Mouse (Mus musculus) adrenal gland, adult 18-20 months (tissue): ENCODE results near the gene Scp2. TPM values are rescaled to one million over a fixed set of nuclear protein-coding genes. Genes with fewer than 3 reads are reported as not detected.

ENCODE experiments used
- DNase-seq, 2 experiments: peaks; one replicate each; pipeline ENCODE4 v3.0.0; 2021 to 2022; ENCODE audit warnings: low spot score in 2 of 2
- total RNA-seq, 2 experiments: library from RNA; stranded (reverse); gene quantifications; 1 replicate in 1 of 2; 2 replicates in 1 of 2; pipeline ENCODE4 v1.2.3; 2021

The Scp2 gene
- total RNA-seq, 2 experiments from 2014 or later = 336 to 431 TPM

DNA sequence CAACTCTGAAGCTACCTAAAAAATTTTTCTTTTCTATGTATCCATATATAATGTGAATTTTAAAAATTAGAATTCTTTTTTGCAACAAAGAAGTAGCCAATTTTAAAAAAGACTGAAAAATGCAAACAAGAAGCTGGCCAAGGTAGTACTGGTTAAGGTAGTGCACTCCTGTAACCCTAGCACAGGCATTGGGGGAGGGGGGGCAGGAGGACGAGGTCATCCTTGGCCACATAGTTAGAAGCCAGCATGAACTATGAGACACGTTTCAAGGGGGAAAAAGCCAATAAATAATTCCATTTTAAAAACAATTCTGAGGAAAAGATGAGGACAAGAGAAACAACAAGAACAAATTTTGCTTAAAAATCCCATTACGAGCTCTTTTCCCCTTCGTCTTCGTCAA is 82.3 kb downstream of the Scp2 start:
- DNase-seq = no peak

DNA sequence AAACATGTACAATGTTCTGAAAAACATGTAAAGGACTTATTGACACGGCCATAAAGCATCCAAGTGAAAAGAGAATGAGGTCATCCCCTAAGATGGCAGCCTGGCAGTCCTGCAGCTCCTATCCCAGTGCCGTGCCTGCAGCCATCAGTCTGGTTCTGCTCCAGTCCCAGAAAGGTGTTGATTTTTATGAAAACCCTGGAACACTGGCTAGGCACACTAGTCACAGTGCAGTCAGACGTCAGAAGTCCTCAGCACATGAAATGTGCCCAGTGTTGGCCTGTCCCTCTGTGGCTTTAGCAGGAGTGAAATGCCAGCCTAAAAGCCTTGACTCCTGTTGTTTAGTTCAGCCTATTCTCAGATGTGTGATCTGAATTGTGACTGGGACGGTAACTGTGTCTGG is 84.0 kb downstream of the Scp2 start:
- DNase-seq = no peak

DNA sequence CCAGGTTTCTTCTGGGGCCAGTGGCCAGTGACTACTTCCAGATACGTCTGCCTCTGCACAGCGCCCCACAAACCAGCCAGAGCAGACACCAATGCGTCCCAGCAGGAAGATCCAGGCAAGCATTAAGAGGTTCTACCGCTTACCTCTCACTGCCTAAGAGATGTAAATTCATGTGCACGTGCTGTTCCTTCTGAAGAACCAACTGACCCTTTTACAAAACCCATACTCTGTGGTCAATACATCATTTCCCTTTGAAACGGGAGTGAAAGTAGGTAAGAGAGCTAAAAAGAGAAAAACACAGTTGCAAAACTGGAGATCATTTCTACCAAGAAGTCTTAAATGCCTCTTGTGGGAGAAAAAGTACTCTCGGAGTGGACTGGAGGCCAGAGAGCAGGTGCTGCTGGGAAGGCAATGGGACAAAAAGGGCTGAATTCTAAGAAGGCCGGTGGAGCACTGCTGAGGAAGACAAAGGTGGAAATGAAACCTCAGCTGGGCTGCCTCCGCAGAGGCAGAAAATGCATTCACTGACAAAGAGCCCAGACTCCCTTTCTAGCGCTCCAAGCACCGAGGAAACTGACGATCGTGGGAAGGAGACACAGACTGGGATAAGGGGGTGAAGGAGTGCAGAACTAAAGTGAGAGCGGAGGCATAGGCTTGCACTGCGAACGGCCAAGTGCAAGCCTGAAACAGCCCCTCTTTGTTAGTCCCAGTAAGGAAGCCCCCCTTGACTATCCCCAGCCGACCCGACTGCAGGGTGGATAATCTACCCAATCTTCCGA is 85.0 kb downstream of the Scp2 start:
- no peak for DNase-seq

DNA sequence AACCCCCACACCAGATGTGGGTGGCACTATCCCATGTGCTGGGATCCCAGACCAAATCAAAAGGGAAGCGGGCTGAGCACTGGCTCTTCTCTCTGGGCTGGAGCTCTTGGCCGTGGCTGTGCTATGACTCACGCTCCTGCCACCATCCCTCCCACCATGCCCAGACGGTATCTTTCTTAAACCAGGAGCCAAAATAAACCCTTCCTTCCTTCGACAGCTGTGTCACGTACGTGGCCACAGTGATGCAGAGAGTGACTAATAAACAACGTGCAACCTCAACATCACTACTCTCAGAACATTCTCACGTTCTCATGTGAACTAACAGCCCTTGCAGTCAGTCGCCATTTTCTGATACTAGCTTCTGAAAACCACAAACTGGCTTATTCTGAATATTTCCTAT is 86.6 kb downstream of the Scp2 start:
- peak in 1 of 2 experiments; percentile 25 for DNase-seq

DNA sequence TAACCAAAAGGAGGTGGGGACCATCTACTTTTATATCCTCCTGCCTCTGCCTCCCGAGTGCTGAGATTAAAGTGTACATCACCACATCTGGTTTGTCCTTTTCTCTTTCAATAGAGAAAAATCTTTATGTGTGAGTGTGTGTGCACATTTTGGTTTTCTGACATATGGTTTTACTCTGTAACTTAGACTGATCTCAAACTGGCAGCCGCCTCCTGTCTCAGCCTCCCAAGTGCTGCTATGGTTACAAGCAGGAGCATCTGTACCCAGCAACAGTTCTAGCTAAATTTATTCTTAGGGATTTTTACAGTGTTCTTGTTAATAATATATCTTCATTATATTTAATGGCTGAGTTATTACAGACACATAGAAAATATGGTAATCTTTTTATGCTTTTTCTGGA is 87.6 kb downstream of the Scp2 start:
- DNase-seq = no peak

DNA sequence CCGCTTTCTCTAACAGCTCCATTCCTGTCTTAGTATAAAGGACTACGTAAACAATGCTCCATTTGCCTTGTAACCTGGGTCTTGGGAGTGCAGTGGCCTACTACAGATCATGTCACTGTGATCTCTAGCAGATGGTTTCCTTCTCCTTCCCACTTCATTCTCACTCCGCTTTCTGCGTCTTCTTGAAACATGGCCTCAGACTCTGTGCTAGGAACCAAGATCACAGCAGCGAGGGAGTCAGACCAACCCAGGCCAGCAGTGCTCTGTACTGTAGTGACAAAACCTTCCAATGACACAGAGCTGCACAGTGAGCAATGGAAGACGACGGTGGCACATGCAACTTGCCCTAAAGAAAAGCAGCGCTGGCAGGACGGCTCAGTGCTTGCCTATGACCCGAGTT is 88.9 kb downstream of the Scp2 start:
- no peak for DNase-seq

DNA sequence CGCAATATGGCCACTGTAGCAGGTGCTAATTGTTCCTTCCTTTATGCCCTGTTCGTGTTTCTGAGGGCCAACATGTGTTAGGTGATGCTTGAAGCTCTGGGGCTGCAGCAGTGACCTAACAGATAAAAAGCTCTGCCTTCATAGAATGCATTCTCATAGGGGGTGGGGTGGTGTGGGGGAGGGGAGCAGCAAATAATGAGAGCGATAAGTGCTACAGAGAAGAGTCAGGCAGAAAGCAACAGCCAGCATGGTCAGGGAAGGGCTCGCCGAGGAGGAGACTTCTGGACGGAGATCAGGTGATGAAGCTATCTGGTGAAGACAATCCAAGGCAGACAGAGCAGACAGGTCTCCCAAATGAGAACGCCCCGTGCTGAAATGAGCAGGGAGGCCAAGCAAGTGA is 92.1 kb downstream of the Scp2 start:
- no peak for DNase-seq

DNA sequence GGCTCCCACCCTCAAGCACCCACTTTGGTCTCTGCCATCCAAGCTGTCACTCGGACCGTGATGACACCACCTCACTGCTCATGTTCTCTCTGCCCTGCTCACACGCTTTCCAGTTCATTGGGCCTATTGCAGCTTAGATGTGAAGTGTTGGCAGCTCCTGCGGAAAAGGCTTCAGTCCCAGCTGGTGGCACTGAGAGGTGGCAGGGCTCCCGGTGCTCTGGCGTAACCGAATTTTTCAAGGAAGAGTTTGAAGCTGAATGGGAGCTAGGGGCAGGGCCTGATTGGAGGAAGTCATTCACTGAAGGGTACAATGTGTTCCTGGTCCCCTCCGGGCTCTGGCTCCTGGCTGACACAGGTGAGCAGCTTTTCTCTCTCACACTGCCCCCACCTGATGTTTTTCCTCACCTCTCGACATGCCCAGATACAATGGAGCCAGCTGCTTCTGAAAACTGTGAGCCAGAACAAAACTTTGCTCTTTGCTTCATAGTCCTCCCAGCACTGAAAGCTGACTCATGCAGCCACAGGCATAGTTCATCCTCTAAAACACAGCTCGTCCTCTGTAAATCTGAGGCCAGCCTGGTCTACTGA is 93.0 kb downstream of the Scp2 start:
- no peak for DNase-seq

DNA sequence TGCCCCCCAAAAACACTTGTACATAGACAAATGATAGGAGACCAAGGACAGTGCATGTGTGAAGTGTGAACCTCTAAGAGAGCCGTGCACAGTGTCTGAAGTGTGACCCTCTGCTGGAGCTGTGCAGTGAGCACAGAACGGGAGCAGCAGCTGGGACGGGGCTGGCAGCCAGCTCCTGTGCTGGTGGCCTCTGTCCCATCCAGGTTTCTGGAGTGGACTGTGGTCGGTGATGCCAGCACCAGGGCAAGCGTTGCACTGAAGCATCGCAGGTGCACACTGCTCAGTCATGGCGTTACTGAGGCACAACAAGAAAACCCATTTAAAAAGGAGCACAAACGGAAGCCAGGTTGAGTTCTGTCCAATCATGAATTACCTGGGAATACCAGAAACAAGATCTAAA is 98.7 kb downstream of the Scp2 start:
- no peak for DNase-seq

DNA sequence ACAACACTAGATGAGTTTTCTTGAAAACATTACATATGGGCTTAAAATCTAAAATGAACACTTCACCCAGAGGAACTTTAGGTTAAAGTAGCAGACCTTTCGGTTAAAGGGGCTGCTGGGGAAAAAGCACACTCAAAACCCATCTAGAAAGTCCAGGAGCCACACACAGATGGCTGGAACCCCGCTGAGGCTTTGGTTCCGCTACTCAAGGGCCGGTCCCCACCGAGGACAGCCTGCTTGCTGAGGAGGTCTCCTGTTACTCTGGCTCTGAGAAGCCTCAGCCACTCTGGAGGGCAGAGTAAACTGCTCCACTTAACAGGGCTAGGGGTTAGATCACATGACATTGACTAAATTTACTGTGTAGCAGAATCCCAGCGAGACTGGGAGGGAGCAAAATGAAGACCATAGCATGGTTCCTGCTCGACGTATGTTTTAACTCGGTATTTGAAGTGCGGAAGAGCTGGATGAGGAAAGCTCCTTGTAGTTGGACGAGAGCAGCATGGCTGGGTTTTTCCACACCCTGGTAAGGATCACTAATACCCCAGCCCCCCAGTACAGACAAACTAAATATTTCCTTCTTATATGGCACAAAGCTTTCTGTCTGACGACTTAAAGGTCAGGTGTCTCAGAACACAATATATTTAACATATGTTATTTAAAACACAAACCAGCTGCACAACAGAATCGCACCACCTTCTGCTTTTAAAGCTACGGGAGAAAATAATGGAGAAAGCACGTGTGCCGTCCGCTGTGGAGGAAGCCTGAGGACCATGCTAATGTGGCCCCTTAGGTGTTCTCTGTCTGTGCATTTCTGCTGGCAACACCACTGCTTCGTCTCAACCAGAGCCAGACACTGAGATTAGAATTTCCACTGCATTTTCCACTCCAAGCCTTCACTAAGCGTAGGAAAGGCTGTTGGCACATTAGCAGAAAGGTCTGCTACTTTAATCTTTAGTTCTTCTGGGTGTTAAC is 99.4 kb downstream of the Scp2 start:
- no peak for DNase-seq

DNA sequence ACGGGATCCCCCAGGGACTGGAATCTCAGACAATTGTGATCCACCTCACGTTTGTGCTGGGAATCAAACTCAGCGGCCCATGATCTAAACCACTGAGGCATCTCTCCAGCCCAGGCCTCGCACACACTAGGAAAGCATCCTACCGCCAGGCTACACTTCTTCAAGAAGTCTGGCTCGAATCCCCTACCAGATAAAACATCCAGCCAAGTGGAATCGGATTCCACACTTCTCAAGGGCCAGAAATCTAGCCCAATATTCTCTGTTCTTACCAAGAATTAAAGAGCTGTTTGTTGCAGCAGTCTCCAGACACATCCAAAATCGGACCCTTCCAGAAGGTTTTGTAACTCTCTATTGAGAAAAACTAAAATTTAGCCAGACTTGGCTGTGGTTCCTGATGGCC is 107.8 kb downstream of the Scp2 start:
- DNase-seq = no peak

DNA sequence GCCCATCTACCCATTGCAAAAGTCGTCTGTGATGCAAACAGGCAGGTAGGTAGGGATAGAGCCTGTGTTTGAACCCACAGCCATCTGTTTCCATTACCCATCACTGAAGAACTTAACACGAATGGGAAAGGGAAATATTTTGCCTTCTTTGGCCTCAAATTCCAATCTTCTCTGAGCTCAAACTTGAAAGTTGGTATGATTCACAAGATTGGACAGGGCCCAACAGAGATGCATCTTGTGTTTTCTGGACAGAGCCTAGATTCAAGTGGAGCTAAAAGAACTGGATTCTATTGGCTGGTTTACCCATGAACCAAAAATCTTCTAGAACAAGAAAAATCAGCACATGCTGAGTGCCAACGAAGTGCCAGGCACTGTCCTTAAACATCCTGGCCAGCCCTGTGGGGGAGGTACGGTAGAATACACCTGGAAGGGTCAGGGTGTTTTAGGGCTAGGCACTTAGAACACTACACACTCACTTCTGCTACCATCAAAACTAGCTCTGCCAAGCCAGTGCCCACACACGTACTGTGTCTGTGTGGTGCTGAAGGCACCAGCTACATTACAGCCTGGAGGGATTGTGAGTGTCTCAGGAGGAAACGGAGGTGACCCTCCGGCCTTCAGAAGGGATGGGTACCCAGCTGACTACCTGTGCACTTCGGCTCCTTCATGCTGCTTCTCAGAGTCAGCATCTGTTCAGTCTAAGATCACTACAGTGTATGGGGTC is 111.6 kb downstream of the Scp2 start:
- DNase-seq = no peak

DNA sequence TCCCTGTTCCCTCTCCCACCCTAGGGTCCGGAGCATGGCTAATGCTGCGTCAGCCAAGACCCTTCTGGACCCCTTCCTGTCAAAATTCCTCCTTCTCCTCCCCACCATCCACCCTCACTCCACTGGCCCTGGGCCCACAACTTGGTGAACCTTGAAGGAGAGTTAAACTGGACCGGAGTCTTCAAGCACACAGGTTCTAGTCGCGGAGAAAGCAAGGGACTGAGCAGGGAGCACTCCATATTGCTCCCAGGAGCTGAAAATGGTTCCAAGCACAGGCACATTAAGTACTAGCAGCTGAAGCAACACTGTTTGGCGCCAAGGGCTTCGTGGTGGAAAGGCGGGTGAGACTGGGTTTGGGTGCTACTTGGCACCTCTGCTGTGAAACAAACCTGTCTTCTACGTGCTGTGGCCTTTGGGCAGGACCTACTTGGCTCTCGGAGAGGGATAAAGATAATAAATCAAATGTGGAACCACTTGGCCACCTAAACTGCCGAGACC is 112.4 kb downstream of the Scp2 start:
- DNase-seq = no peak

DNA sequence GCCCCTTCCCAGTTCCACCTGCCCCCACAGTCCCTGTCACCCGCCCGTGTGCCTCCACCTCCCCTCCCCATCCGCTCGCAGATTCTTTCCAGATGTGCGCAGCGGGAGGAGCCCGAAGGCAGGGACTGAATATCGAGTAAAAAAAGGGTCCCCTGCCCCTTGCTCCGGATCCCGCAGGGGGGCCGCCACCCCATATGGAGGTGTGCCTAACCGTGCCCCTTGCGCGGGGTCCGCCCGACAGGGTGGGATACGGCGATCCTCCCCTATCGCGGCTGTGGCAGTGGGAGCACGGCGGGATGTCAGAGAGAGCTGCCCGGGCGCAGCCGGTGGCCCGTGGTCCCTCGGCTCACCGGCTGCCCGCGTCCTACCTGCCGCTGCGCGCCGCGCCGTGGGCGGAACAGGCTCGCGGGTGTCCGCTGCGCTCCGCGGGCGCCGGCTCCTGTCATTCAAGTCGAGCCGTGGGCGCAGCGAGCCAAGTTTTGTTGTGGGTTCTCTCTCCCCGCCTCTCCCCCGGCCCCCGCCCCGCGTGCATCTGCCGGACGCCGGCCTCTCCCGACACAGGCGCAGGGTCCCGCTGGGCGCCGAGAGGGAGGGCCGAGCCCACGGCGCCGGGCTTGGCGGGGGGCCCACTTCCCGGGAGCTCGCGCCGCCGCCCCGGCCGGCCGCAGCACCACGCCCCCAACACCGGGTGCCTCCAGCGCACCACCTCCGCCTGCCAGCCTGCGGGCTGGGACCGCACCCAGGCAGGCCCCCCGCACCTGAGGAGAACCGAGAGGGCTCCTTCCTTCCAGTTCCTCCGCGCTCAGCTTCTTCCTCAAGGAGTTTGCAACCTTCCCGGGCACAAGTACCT is 113.1 kb downstream of the Scp2 start:
- DNase-seq = peak; percentile 35 to 53

DNA sequence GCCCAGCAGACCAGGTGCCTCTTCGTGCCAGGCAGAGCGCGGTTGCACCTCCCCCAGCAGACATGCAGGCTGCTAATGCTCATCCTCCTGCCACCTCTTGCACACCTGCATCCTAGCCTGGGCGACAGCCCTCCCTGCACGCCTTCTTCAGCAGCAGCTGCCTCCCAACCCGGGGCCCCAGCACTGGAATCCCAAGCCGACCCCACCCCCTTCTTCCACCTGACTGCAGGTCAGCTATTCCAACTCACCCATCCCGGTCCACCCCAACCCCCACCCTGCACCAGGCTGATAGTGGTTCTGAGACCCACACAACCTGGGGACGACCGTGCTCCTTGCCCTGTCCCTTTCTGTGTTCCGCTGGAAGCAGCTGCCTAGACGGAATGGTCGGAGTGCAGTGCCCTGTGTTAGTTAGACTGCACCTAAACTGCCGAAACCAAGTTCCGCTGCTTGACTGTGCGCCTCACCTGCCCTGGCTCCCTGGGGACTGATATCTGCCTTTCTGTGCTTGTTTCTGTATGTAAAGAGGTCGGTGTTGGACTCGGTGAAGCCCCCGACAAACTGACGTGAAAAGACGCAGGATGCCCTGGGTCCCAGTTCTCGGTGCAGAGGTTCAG is 113.8 kb downstream of the Scp2 start:
- no peak for DNase-seq

DNA sequence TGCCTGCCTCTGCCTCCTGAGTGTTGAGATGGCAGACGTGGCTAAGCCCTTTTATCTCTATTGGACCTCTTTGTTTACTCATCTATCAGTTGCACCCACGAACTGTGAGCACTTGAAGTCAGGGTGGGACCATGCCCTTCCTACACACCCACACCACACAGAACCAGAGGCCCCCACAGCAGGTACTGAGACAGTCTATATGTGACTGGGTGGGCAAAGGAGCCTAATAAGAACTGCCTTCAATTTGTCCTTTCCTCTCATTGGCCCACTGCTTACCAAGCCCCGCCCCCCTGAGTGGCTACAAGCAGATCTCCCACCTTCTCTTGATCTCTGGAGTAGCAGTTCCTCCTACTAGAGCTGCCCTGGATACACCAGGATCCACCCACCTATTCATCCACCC is 118.6 kb downstream of the Scp2 start:
- no peak for DNase-seq

DNA sequence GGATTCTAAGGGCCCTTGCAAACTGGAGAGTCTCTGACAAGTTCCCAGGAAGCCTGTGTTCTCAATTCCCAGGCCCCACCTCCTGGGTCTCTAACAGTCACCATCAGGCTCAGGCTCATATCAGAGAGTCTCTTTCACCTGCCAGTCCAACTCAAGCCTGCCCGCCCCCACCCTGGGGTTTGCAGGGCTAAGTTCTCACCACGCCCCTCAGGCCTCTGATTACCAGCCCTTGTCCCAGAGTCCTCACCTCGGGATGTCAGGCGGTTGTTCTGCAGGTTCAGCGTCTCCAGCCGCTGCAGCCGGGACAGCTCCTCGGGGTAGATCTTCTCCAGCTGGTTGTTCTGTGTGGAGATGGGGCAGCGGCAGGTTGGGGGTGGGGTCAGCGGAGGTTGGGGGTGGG is 119.5 kb downstream of the Scp2 start:
- DNase-seq = no peak

DNA sequence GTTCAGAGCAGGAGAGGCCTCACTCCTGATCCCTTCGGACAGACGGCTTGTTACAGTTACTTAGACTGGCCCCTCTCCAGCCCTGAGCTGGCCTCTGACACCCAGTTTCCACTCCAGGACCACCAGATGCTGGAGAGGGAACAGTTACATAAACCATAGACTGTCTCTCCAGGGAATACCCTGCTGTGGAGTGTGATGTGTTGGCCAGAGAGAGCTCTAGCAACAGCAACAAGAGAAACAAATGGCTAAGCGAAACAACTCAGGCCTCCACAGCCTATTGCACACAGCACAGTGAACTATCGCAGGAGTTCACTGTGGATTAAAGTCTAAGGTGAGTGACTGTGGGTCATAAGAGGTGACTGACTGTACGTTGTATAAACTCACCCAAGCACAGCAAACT is 120.2 kb downstream of the Scp2 start:
- no peak for DNase-seq

DNA sequence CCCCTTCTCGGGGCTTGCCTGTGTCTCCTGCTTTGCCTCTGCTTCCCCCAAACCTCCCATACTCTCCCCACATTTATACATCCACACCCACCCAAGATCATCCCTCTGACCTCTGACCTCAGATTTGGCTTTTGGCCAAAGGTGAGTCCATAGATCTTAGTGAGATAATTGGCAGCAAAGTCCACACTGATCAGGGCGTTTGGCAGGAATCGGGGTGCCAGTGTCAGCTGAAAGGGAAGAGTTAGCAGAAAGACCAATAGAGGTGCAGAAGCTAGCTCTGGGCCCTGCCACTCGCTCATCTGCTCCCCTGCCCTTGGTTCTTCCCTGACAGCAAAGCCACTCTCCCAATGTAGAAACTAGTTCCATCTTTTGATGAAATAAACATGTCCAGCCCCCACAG is 121.6 kb downstream of the Scp2 start:
- DNase-seq = no peak

DNA sequence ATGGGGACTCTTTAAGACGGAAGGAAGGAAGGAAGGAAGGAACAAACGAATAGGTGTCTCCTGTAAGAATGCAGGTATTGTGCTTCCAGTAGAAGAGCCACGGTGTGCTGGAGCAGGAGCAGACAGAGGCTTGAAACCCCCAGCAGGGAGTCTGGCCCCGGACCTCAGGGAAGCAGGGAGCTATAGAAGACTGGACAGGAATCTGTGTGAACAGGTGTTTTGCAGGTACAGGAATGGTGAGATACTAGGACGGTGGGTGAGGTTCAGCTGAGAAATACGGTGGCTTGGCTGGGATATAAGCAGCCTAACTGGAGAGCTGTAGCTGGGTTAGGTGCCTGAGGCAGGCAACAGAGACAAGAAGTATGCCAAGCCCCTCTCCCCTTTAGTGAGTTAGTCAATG is 124.6 kb downstream of the Scp2 start:
- no peak for DNase-seq
